Mouse (Mus musculus) megakaryocyte, embryonic 14.5 days (primary cell): ENCODE measurements at regions not wholly inside any gene's neighbourhood (a gene's known extent, or its start where the extent isn't known, plus 50 kb on each side); places are given as distances from the start of the nearest gene placed in this dataset.

ENCODE experiments used
- FLI1 ChIP-seq: IDR thresholded peaks from 2 replicates; pipeline ENCODE4 v1.6.1; 2012; ENCODE audit warnings: low read length, inconsistent platforms, mixed read lengths
- GATA1 ChIP-seq: IDR thresholded peaks from 3 replicates; pipeline ENCODE4 v1.6.1; 2012; ENCODE audit warnings: mixed read lengths, low read length, inconsistent platforms, borderline replicate concordance

DNA sequence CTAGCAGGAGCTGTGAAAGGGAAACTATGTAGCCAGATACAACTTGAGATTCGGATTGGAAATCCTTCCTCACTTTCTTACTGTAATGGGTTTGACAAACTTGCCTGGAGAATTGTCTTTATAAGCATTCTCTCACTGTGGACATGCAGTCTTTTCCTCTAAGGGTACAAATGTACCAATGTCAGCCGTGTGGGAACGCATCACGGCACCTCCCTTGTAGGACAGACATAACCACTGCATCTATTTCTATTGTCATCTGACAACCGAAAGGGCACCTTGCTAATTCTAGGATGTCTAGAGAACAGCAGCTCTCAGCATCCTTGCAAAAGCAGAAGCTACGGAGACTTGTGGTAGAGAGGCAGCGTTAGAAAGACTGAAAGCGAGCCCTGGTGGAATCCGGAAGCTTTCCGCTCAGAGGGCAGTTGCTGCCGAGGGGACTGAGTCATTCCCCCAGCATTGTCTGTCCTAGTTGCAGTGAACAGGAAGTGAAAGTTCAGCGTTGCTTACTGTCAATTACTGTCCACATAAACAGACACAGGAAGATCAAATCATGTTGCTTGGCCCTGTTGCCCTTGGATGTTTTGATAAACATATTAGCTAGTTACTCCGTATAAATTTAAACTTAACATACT lies 83.5 kb upstream of the Hgf start:
- TF ChIP-seq FLI1: no peak
- TF ChIP-seq GATA1: no peak
